In the genomic region with DNA sequence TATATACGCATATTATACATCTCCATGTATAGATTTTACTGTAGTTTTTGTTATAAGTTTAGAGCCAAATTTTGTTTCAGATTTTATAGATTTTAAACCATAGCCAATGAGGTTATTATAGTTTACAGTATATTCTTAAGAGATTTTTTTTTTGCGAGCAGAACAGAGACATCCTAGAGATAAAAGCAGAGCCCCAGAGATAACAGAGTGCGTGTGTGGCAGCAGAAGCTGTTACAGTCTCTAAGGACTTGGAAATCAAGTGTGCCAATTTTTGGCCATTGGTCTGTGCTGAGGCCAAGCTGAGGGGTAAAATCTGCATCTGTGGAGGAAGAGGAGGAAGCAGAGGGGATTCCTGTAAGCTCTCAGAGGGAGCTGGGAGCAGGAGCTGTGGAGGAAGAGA, we compare ENCODE assay signal across 16 mouse cellular contexts.
"Had no signal": no experiment of that assay in that cellular context is flagged by ENCODE, and none has a peak within 500 bp of the region (broad histone marks: within the 10 kb centered on the region; RNA-seq: fewer than 3 reads in every experiment).

No protein-coding gene starts in this region.

- ATAC-seq: midbrain, embryonic 13.5 days; midbrain, embryonic 15.5 days had no signal

- H3K27me3 ChIP-seq: megakaryocyte, embryonic 14.5 days; midbrain, embryonic 13.5 days; midbrain, embryonic 15.5 days; neural tube, embryonic 12.5 days; stomach, embryonic 15.5 days had no signal

- H3K36me3 ChIP-seq: midbrain, embryonic 13.5 days; midbrain, embryonic 15.5 days; neural tube, embryonic 12.5 days; stomach, embryonic 15.5 days had no signal

- H3K4me2 ChIP-seq: lung, embryonic 14.5 days; midbrain, embryonic 11.5 days; midbrain, embryonic 13.5 days; midbrain, embryonic 15.5 days; neural tube, embryonic 12.5 days; stomach, embryonic 15.5 days had no signal

- H3K9ac ChIP-seq: lung, embryonic 14.5 days; midbrain, embryonic 13.5 days; midbrain, embryonic 15.5 days; neural tube, embryonic 12.5 days; stomach, embryonic 15.5 days had no signal

- H3K9me3 ChIP-seq: megakaryocyte, embryonic 14.5 days; midbrain, embryonic 13.5 days; midbrain, embryonic 15.5 days; neural tube, embryonic 12.5 days; stomach, embryonic 15.5 days had no signal

- DNase-seq: lung, adult 18-20 months; lung, embryonic 14.5 days; lung, postnatal 10 days; lung, postnatal 36 days; right cerebral cortex, postnatal 14 days; thymus, adult 2 months; thymus, postnatal 14 days; thymus, postnatal 36 days had no signal

- H3K4me3 ChIP-seq: megakaryocyte, embryonic 14.5 days; midbrain, embryonic 13.5 days; midbrain, embryonic 15.5 days; neural tube, embryonic 12.5 days; stomach, embryonic 15.5 days had no signal

- H3K4me1 ChIP-seq: midbrain, embryonic 15.5 days; neural tube, embryonic 12.5 days had no signal

- H3K27ac ChIP-seq: macrophage; midbrain, embryonic 13.5 days; midbrain, embryonic 15.5 days; neural tube, embryonic 12.5 days; stomach, embryonic 15.5 days; stomach, postnatal 0 days had no signal
